Mouse (Mus musculus) retina, postnatal 7 days (tissue): ENCODE results near the gene Nubp1.

Experiments used
- DNase-seq: peaks from one replicate; pipeline ENCODE4 v3.0.0-alpha.2; 2012; ENCODE audit warnings: low read depth, low spot score

Nubp1 gene

DNA sequence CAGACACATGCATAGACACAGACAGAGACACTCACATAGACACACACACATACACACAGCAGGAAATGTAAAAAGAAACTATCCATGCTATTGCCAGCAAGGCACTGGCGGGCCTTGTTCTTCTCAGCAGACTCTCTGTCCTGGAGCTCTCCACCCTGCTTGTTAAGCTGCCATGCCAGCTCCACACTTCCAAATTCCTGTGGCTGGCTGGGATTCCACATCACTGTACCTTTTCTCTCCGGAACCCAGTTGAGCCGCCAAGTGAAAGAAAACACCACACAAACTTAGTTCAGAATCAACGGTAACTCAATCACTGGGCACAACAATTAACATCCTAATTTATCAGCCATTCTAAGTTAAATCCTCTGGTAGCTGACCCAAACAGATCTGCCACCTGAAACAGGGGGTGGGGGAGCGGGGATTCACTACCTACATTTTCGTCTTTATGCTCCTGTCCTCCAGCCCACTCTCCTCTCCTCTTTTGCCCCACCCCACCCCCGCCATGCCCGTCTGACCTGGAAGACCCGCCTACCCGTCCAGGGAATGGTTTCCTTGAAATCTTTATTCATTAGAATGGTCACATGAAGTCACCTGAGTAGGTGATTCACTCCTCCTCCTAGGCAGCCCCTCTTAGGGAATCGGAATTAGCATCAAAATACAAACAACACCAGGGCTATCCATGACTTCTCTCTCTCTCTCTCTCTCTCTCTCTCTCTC, 55.8 kb downstream of the Nubp1 start:
- no peak for DNase-seq

DNA sequence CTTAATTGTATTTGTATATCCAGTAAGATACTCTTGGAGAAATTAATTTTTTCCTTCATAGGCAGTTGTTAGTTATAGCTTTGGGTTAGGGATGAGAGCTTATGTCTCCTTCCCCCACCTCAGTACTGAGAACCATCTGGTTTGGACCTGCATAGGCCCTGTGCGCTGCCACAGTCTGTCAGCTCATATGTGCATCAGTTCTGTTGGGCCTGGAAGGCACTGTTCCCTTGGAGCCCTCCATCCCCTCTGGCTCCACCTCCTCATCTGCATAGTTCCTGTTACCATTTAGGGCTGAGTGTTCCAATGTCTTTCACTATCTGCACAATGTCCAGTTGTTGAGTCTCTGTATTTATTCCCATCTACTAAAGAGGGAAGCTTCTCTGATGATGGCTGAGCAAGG, 56.5 kb downstream of the Nubp1 start:
- no peak for DNase-seq

DNA sequence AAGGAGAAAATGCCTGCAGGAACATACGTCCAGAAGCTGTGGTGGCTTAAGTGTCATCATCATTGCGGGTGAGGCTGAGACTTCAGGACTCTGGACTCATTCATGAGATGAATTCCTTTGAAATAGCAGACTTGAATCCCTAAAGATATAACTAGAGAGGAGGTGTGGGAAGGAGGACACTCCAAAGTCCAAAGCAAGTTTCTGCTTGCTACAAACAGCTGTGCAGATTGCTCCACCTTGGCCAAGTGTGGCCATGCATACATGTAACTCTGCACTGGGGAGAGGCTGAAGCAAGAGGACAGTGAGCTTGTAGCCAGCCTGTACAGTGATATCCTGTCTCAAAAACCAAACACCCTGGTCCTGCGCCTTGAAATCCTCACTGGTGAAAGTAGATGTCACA, 60.2 kb downstream of the Nubp1 start:
- DNase-seq, result no peak
